Mouse (Mus musculus): ENCODE measurements around the gene Adcy4.

Adcy4 gene

GRCm38 (mm10) chr14:55788256-55789050, 4.6 kb upstream of the Adcy4 start, which contains the start of gene Ripk3:
Gene Ripk3, minus strand, starts transcription at chr14:55788865.
- DNase-seq (ENCODE audit: low read depth, low spot score): no peak

- no peak for DNase-seq (ENCODE audit: low read depth, low spot score)
These were observed 3.8 kb upstream of the Adcy4 start for GRCm38 (mm10) chr14:55787731-55788130.

- no peak for DNase-seq (ENCODE audit: low read depth, low spot score)
These were observed 1.3 kb upstream of the Adcy4 start for GRCm38 (mm10) chr14:55785195-55785594.

GRCm38 (mm10) chr14:55783171-55783957, 531 bp downstream of the Adcy4 start:
- peak; percentile 73 for DNase-seq (ENCODE audit: low read depth, low spot score)

- DNase-seq (ENCODE audit: low read depth, low spot score): no peak
These were observed 1.4 kb downstream of the Adcy4 start for GRCm38 (mm10) chr14:55782361-55782960.

GRCm38 (mm10) chr14:55781310-55781709, 2.6 kb downstream of the Adcy4 start:
- peak; percentile 89 for DNase-seq (ENCODE audit: low read depth, low spot score)

GRCm38 (mm10) chr14:55780736-55781135, 3.2 kb downstream of the Adcy4 start:
- no peak for DNase-seq (ENCODE audit: low read depth, low spot score)

- no peak for DNase-seq (ENCODE audit: low read depth, low spot score)
These were observed 4.2 kb downstream of the Adcy4 start for GRCm38 (mm10) chr14:55779656-55780055.

- no peak for DNase-seq (ENCODE audit: low read depth, low spot score)
These were observed 5.2 kb downstream of the Adcy4 start for GRCm38 (mm10) chr14:55778686-55779085.

GRCm38 (mm10) chr14:55777806-55778205, 6.1 kb downstream of the Adcy4 start:
- no peak for DNase-seq (ENCODE audit: low read depth, low spot score)

- no peak for DNase-seq (ENCODE audit: low read depth, low spot score)
These were observed 6.7 kb downstream of the Adcy4 start for GRCm38 (mm10) chr14:55777176-55777575.

GRCm38 (mm10) chr14:55776711-55777110, 7.2 kb downstream of the Adcy4 start:
- no peak for DNase-seq (ENCODE audit: low read depth, low spot score)

GRCm38 (mm10) chr14:55769087-55769703, 14.7 kb downstream of the Adcy4 start:
- DNase-seq (ENCODE audit: low read depth, low spot score): no peak

GRCm38 (mm10) chr14:55768555-55768954, 15.3 kb downstream of the Adcy4 start:
- no peak for DNase-seq (ENCODE audit: low read depth, low spot score)

- peak; percentile 72 for DNase-seq (ENCODE audit: low read depth, low spot score)
These were observed 16.1 kb downstream of the Adcy4 start for GRCm38 (mm10) chr14:55767519-55768414.

GRCm38 (mm10) chr14:55765696-55766095, 18.2 kb downstream of the Adcy4 start, which contains the start of gene Ltb4r1:
Gene Ltb4r1, plus strand, starts transcription at chr14:55765962.
- no peak for DNase-seq (ENCODE audit: low read depth, low spot score)

- DNase-seq (ENCODE audit: low read depth, low spot score): no peak
These were observed 20.7 kb downstream of the Adcy4 start for GRCm38 (mm10) chr14:55763166-55763565.

- peak; percentile 43 for DNase-seq (ENCODE audit: low read depth, low spot score)
These were observed 21.7 kb downstream of the Adcy4 start for GRCm38 (mm10) chr14:55762001-55762821.

GRCm38 (mm10) chr14:55761163-55761562, 22.7 kb downstream of the Adcy4 start, which contains the start of gene Ltb4r2:
Gene Ltb4r2, plus strand, starts transcription at chr14:55761428.
- DNase-seq (ENCODE audit: low read depth, low spot score): no peak

- peak; percentile 81 for DNase-seq (ENCODE audit: low read depth, low spot score)
These were observed 23.7 kb downstream of the Adcy4 start for GRCm38 (mm10) chr14:55760156-55760555.

Data from forelimb bud, embryonic 11.5 days (tissue).